Mouse (Mus musculus) frontal cortex, adult 2 months (tissue): ENCODE measurements around the gene Rpp40. TPM values are rescaled to one million over a fixed set of nuclear protein-coding genes. Genes with fewer than 3 reads are reported as not detected.
A peak's percentile ranks its signal among the peaks of the same experiment; 100 is the strongest.

Experiments
- DNase-seq, 2 experiments: peaks; one replicate each; pipeline ENCODE4 v3.0.0; 2022; ENCODE audit warnings: low spot score in 1 of 2; ENCODE audit errors: extremely low spot score in 1 of 2
- polyA plus RNA-seq: library from polyadenylated mRNA; depleted of rRNA; stranded (reverse); fragments of >200 nt; gene quantifications from 2 replicates; pipeline ENCODE4 v1.2.3, GENCODE M21; 2012; rRNA removed

Gene Rpp40
- polyA plus RNA-seq = 3.8 and 4.1 TPM in 2 replicates

GRCm38 (mm10) chr13:35905879-35906481, at the start of gene Rpp40:
Gene Rpp40 (minus strand): TSS chr13:35906359.
- peak; percentile 91 to 95 for DNase-seq

- DNase-seq = peak in 1 of 2 experiments; percentile 9
These were observed 43.8 kb upstream of the Rpp40 start for GRCm38 (mm10) chr13:35949814-35950455.

GRCm38 (mm10) chr13:35947354-35948000, 41.3 kb upstream of the Rpp40 start:
- peak; percentile 34 to 90 for DNase-seq

GRCm38 (mm10) chr13:35946659-35947353, 40.6 kb upstream of the Rpp40 start:
- DNase-seq = no peak

GRCm38 (mm10) chr13:35940934-35941333, 34.8 kb upstream of the Rpp40 start:
- no peak for DNase-seq

GRCm38 (mm10) chr13:35939871-35940665, 33.9 kb upstream of the Rpp40 start:
- DNase-seq = no peak

GRCm38 (mm10) chr13:35937991-35938390, 31.8 kb upstream of the Rpp40 start:
- peak in 1 of 2 experiments; percentile 29 for DNase-seq

- no peak for DNase-seq
These were observed 5.3 kb upstream of the Rpp40 start for GRCm38 (mm10) chr13:35911476-35911875.

- no peak for DNase-seq
These were observed 781 bp downstream of the Rpp40 start for GRCm38 (mm10) chr13:35905378-35905777.

- no peak for DNase-seq
These were observed 13.3 kb downstream of the Rpp40 start for GRCm38 (mm10) chr13:35892866-35893265.

GRCm38 (mm10) chr13:35886121-35886725, 19.9 kb downstream of the Rpp40 start:
- peak in 1 of 2 experiments; percentile 42 for DNase-seq

GRCm38 (mm10) chr13:35880555-35881046, 25.6 kb downstream of the Rpp40 start:
- DNase-seq = no peak

- DNase-seq = no peak
These were observed 26.6 kb downstream of the Rpp40 start for GRCm38 (mm10) chr13:35879519-35879918.

GRCm38 (mm10) chr13:35879068-35879467, 27.1 kb downstream of the Rpp40 start:
- DNase-seq = no peak

- DNase-seq = no peak
These were observed 27.9 kb downstream of the Rpp40 start for GRCm38 (mm10) chr13:35878282-35878681.

GRCm38 (mm10) chr13:35875396-35875795, 30.8 kb downstream of the Rpp40 start:
- peak in 1 of 2 experiments; percentile 42 for DNase-seq

GRCm38 (mm10) chr13:35871107-35871506, 35.1 kb downstream of the Rpp40 start:
- DNase-seq = no peak

- no peak for DNase-seq
These were observed 35.5 kb downstream of the Rpp40 start for GRCm38 (mm10) chr13:35870659-35871058.

GRCm38 (mm10) chr13:35860916-35861315, 45.2 kb downstream of the Rpp40 start:
- no peak for DNase-seq

GRCm38 (mm10) chr13:35857486-35857885, 48.7 kb downstream of the Rpp40 start:
- DNase-seq = no peak
